Mouse (Mus musculus) liver, embryonic 16.5 days (tissue): ENCODE measurements at regions not wholly inside any gene's neighbourhood (a gene's known extent, or its start where the extent isn't known, plus 50 kb on each side); places are given as distances from the start of the nearest gene placed in this dataset.

ENCODE experiments used
- ATAC-seq: fragments of 200-750 bp; cut with Nextera tagmentation; 2 replicates; pipeline ENCODE4 v1.8.0; 2017; ENCODE audit warnings: low read depth, mild to moderate bottlenecking, moderate number of reproducible peaks, moderate library complexity
- H3K27ac ChIP-seq: fragments of 300-500 bp; sonication (generic); 2 replicates; pipeline ENCODE4 v1.5.1; 2014; ENCODE audit warnings: mild to moderate bottlenecking, low read length
- H3K27me3 ChIP-seq: fragments of 300-500 bp; sonication (generic); 2 replicates; pipeline ENCODE4 v1.6.1; 2014; ENCODE audit warnings: low read depth, low read length, mixed read lengths; ENCODE audit not compliant: control insufficient read depth, insufficient read depth
- H3K36me3 ChIP-seq: fragments of 300-500 bp; sonication (generic); 2 replicates; pipeline ENCODE4 v1.6.1; 2014; ENCODE audit warnings: mild to moderate bottlenecking; ENCODE audit not compliant: control insufficient read depth, insufficient read depth
- H3K4me1 ChIP-seq: fragments of 300-500 bp; sonication (generic); 2 replicates; pipeline ENCODE4 v1.6.1; 2014; ENCODE audit warnings: low read depth, low read length, mixed read lengths; ENCODE audit not compliant: control insufficient read depth
- H3K4me2 ChIP-seq: fragments of 300-500 bp; sonication (generic); 2 replicates; pipeline ENCODE4 v1.6.1; 2014; ENCODE audit warnings: low read depth, low read length, mixed read lengths
- H3K4me3 ChIP-seq: fragments of 300-500 bp; sonication (generic); 2 replicates; pipeline ENCODE4 v1.5.1; 2014; ENCODE audit warnings: low read depth, mild to moderate bottlenecking, low read length
- H3K9ac ChIP-seq: fragments of 300-500 bp; sonication (generic); 2 replicates; pipeline ENCODE4 v1.6.1; 2014; ENCODE audit warnings: low read depth, low read length
- H3K9me3 ChIP-seq: fragments of 300-500 bp; sonication (generic); replicated peaks from 2 replicates; pipeline ENCODE4 v1.6.1; 2016; ENCODE audit warnings: low read length; ENCODE audit not compliant: control insufficient read depth
- WGBS: fragments of 180-500 bp; shearing (Covaris S2); extraction: QIAGEN DNeasy Blood & Tissue Kit; methylation state at CpG from one replicate; pipeline ENCODE4 v1.1.7; 2014; ENCODE audit not compliant: insufficient replicate concordance; 5-methylcytosine and 5-hydroxymethylcytosine counted together

DNA sequence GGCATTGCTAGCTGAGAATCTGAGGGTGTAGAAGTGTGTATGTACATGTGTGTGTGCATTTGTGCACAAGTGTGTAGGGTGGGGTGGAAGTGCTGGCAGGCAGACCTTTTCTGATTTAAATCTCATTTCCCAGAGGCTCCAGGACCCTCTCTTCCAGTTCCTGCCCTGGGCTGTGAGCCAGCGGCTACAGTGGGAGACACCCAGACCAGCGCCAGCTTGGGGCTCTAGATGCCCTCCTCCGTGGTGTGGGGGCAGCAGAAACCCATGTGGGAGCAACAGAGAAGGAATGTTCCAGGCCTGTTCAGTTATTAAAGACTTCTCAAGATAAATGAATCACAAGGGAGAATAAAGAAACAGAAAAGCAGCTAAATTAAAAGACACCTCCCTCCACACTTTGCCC is 64.1 kb upstream of the Podxl start:
- 84% methylated on average over 3 of the region's 3 CpGs for WGBS
- ATAC-seq = no peak

DNA sequence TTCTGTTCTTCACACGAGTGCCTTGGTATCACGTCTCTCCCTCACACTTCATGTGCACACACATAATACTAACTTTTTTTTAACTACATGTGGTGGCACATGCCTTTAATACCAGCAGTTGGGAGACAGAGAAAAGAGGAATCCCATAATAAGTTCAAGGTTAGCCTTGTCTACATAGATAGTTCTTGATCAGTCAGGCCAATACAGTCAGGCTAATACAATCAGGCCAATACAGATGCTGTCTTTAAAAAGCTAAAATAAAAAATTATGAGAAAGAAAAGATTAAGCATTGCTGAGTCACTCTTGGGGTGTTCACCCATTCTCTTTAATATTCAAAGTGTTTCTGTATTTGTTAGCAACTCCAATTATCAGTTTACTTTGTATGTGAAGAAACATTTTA is 61.3 kb upstream of the Podxl start:
- H3K27me3 ChIP-seq = no peaks in the 10 kb centered on the region
- no peaks in the 10 kb centered on the region; the same call in 1 of the 2 replicates for H3K4me1 ChIP-seq
- H3K9ac ChIP-seq = no peak overlapping the region
- no peak overlapping the region for H3K27ac ChIP-seq
- no peaks in the 10 kb centered on the region for H3K9me3 ChIP-seq
- no peak overlapping the region for H3K4me3 ChIP-seq
- peak; percentile 21; the same call in 1 of the 2 replicates for ATAC-seq
- 42% methylated on average over 2 of the region's 2 CpGs for WGBS
- H3K36me3 ChIP-seq = no peaks in the 10 kb centered on the region
- no peak overlapping the region for H3K4me2 ChIP-seq

More for the DNA sequence above, 64.1 kb upstream of the Podxl start:
- H3K4me3 ChIP-seq = no peak overlapping the region
- H3K9ac ChIP-seq = no peak overlapping the region
- no peaks in the 10 kb centered on the region for H3K36me3 ChIP-seq
- no peaks in the 10 kb centered on the region for H3K27me3 ChIP-seq
- no peak overlapping the region for H3K27ac ChIP-seq
- no peaks in the 10 kb centered on the region; the same call in 1 of the 2 replicates for H3K4me1 ChIP-seq
- no peaks in the 10 kb centered on the region for H3K9me3 ChIP-seq
- no peak overlapping the region for H3K4me2 ChIP-seq

DNA sequence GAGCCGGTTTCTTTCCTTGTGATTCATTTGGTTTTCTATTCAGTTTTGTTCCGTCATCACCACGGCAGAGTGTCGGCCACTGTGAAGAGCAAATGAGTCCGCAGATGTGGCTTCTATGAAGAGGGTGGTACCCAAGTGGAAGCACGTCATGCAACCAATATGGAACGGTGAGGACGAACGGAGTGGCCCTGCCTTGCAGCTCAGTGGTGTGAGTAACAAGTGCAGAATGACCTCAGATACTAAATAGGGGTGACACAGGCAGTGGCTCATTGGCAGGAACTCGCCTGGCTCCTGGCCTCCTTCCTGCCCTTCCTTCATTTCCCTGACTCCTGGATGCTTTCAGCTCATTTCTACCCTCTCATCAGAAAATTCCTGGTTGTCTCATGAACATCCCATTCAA is 60.6 kb upstream of the Podxl start:
- 70% methylated on average over 10 of the region's 10 CpGs for WGBS

DNA sequence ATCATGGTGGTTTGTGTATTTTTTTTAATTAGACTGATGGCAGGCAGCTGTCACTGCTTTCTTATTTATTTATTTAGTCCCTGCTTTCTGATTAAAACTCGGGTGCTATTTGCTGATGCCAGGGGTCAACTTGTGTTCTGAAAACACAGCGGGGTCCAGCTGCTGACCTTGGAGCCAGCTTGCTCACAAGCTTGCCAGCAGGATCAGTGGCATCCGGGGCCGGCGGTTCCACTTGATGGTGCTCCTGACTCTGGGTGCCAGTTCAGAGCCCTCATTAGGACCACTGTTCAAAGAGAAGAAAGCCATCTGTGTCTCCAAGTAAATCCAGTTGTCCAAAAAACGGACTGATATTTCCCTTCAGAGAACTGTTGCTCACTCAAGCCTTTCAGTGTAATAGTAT is 57.2 kb upstream of the Podxl start:
- H3K9ac ChIP-seq = no peak overlapping the region

More for the DNA sequence above, 60.6 kb upstream of the Podxl start:
- Histone ChIP-seq H3K27me3 (no peaks in the 10 kb centered on the region), H3K4me3 (no peak overlapping the region), H3K9ac (no peak overlapping the region), H3K4me1 (no peaks in the 10 kb centered on the region; the same call in 1 of the 2 replicates), H3K36me3 (no peaks in the 10 kb centered on the region), H3K27ac (no peak overlapping the region), H3K4me2 (no peak overlapping the region), H3K9me3 (no peaks in the 10 kb centered on the region)
- no peak for ATAC-seq

DNA sequence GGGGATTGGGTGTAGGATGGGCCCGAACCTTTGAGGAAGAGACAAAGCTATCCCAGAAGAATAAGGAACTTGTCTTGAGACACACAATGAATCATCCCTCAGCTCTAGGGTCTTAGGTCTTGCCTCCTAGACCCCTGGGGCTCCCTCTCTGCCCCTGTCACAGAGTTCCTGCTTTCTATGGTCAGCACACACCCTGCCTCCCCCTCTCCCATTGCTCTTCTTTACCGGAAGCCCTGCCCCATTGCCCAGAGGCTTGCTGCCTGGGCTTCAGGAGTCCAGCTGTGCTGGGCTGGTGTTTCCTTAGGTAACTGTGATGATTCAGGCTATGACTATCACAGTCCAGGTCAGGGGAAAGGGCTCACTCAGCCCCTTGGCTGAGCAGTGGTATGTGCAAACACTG is 55.1 kb upstream of the Podxl start:
- no peaks in the 10 kb centered on the region for H3K9me3 ChIP-seq
- whole genome bisulfite sequencing = 73% methylated on average over 2 of the region's 2 CpGs
- no peak overlapping the region for H3K27ac ChIP-seq
- no peak overlapping the region for H3K4me2 ChIP-seq
- no peaks in the 10 kb centered on the region for H3K27me3 ChIP-seq
- no peak overlapping the region for H3K4me3 ChIP-seq
- peaks cover 21% of the 10 kb centered on the region for H3K4me1 ChIP-seq
- no peak for ATAC-seq
- H3K9ac ChIP-seq = no peak overlapping the region
- no peaks in the 10 kb centered on the region for H3K36me3 ChIP-seq

More for the DNA sequence above, 57.2 kb upstream of the Podxl start:
- H3K4me1 ChIP-seq = peaks cover 10% of the 10 kb centered on the region
- H3K27ac ChIP-seq = no peak overlapping the region
- no peaks in the 10 kb centered on the region for H3K9me3 ChIP-seq
- H3K4me2 ChIP-seq = no peak overlapping the region
- no peaks in the 10 kb centered on the region for H3K27me3 ChIP-seq
- H3K4me3 ChIP-seq = no peak overlapping the region
- no peak for ATAC-seq
- no peaks in the 10 kb centered on the region for H3K36me3 ChIP-seq
- WGBS = 71% methylated on average over 6 of the region's 6 CpGs

DNA sequence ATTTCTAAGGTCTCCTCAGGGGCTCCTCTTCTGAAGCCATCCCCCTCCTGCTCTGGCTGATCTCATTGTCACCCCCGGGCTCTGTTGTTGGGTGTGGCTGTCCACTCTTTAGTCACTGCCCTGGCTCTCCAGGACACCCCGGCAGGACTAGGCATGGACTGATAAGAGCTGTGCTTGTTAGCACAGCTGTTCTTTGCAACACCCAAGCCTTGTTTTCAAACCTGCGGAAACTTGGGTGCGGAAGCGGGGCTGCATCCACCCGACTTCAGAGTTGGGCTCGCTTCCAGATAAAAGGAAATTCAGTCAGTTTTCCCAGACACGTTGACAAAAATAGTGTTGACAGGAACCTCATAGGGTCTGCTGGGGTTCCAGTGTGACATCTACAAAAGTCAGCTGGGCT is 53.6 kb upstream of the Podxl start:
- H3K27ac ChIP-seq = no peak overlapping the region
- no peak overlapping the region for H3K4me3 ChIP-seq
- peaks cover 36% of the 10 kb centered on the region for H3K4me1 ChIP-seq
- no peak for ATAC-seq
- H3K9me3 ChIP-seq = no peaks in the 10 kb centered on the region
- H3K27me3 ChIP-seq = no peaks in the 10 kb centered on the region
- no peaks in the 10 kb centered on the region for H3K36me3 ChIP-seq
- 35% methylated on average over 8 of the region's 8 CpGs for WGBS
- no peak overlapping the region for H3K9ac ChIP-seq
- 0 out of 2 replicates have a peak overlapping the region, but pooled peaks have one; percentile 13 for H3K4me2 ChIP-seq

DNA sequence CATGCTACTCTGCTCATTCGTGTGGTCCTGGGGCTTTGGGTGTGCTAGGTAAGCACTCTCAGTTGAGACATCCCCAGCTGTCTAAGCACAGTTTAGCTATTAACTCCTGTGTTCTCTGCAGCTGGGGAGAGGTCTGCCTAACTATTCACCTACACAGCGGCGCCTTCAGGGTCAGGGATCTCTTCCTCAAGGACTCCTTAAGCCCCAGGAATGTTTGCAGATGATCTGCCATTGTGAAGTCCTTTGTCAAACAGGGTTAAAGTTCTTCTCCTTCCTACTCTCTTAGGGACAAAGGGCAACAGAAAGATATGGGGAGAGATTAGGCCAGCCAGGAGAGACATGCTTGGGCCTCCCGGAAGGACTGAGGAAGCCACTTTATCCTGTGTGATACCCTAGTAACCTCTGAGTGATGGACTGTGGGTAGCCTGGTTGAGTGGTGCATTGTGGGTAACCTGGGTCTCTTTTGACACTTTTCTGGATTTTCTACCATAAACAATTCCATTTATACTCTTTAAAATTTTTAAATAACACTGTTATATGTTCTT is 51.7 kb upstream of the Podxl start:
- H3K9ac ChIP-seq = no peak overlapping the region
- H3K9me3 ChIP-seq = no peaks in the 10 kb centered on the region
- H3K4me3 ChIP-seq = no peak overlapping the region
- H3K27ac ChIP-seq = peak overlapping the region; percentile 55; the same call in 1 of the 2 replicates
- H3K36me3 ChIP-seq = no peaks in the 10 kb centered on the region
- H3K27me3 ChIP-seq = no peaks in the 10 kb centered on the region
- H3K4me2 ChIP-seq = peak overlapping the region; percentile 78
- 60% methylated on average over 4 of the region's 4 CpGs for WGBS
- ATAC-seq = no peak
- H3K4me1 ChIP-seq = peaks cover 53% of the 10 kb centered on the region

DNA sequence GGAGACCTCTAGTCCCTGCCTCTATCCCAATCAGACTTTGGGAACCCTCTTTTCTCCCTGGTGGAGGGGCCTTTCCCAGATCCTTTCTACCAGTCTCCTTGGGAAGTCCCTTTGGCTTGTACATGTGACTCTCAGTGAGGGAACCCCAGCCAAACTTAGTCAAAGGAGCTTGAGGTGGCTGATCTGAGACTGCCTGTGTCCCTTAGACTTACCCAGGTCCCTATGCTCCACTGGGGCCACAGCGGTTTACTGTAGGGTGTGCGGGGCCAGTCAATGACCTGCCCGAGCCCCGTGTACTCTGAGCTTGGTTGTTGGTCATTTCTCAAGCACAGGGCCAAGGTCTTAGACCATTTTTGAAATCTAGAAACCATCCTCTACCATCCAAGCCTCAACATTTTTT is 50.8 kb upstream of the Podxl start:
- no peaks in the 10 kb centered on the region for H3K27me3 ChIP-seq
- peak overlapping the region; percentile 83 for H3K27ac ChIP-seq
- no peaks in the 10 kb centered on the region for H3K9me3 ChIP-seq
- H3K4me2 ChIP-seq = peak overlapping the region; percentile 78
- H3K4me1 ChIP-seq = peaks cover 55% of the 10 kb centered on the region
- no peak for ATAC-seq
- peak overlapping the region; percentile 56 for H3K4me3 ChIP-seq
- peak overlapping the region; percentile 70 for H3K9ac ChIP-seq
- H3K36me3 ChIP-seq = no peaks in the 10 kb centered on the region
- WGBS = 58% methylated on average over 4 of the region's 4 CpGs

DNA sequence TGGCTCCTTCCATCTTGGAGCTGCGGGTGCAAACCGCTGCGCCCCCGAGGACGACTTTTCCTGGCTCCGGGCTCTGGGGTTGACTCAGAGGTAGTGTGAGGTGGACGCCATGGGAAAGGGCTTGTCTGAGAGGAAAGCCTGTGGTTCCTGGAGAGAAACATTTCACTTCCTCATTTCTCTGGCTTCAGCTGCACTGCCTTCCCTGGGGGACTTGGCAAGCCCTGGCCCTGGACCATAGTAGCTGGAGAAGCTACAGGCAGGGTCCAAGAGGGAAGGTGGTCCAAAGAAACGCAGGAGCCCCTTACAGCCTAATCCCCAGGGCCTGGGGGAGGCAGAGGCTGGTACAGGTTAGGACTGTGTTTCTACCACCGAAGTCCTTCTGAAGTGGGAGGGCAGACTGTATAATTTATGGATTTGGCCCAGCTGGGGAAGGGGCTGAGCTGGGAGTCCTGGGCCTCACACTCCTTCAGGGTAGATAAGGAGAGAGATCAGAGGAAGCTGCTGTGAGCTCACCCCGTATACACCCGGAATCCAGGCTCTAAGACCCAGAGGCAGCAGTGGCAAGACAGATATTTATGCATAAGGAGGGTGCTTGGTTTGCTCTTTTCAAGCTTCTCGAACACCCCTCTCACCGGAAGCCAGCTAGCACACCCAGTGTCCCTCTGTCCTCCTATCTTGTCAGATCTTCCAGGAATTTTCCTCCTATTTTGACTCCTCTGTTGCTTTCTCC is 50.0 kb upstream of the Podxl start:
- Histone ChIP-seq H3K27me3 (no peaks in the 10 kb centered on the region), H3K4me1 (peaks cover 55% of the 10 kb centered on the region), H3K36me3 (no peaks in the 10 kb centered on the region), H3K9me3 (no peaks in the 10 kb centered on the region), H3K27ac (peak overlapping the region; percentile 83), H3K4me2 (peak overlapping the region; percentile 78), H3K9ac (peak overlapping the region; percentile 70), H3K4me3 (peak overlapping the region; percentile 56)
- peak; percentile 77 for ATAC-seq
- 6% methylated on average over 13 of the region's 13 CpGs for WGBS
